Mouse (Mus musculus) layer of hippocampus, postnatal 25 days (tissue): Measurements from ENCODE around the gene Fam184b. TPM values are rescaled to one million over a fixed set of nuclear protein-coding genes. Genes with fewer than 3 reads are reported as not detected.

Experiments used
- total RNA-seq, 2 experiments: library from RNA; stranded (reverse); gene quantifications; 2 replicates each; pipeline ENCODE4 v1.2.3; 2021

The Fam184b gene
- total RNA-seq, 2 experiments from 2014 or later, result 6.1 to 9.2 TPM

Other genes starting within 250 kb of the Fam184b start
- 100 to 1,000 TPM; 119 to 140 TPM for gene Qdpr, start 189.4 kb downstream of the Fam184b start, total RNA-seq
- under 1 TPM; 0.49 to 0.94 TPM for gene Clrn2, start 185.9 kb downstream of the Fam184b start, total RNA-seq
- 10 to 100 TPM; 53.3 to 59.2 TPM for gene Lap3, start 146.2 kb downstream of the Fam184b start, total RNA-seq
- 100 to 1,000 TPM in 1 of 2 experiments, 10 to 100 TPM in 1; 99.3 to 110 TPM for gene Med28, start 119.4 kb downstream of the Fam184b start, total RNA-seq
- 1 to 10 TPM in 1 of 2 experiments, under 1 TPM in 1; 0.54 to 1.1 TPM for gene Ncapg, start 30.3 kb upstream of the Fam184b start, total RNA-seq
- gene Lcorl, start 218.0 kb upstream of the Fam184b start, total RNA-seq, result 10 to 100 TPM; 29.7 to 35.3 TPM